Mouse (Mus musculus) liver, embryonic 14.5 days (tissue): Measurements from ENCODE around the gene Gm1043.

Experiments
- CTCF ChIP-seq: IDR thresholded peaks from 2 replicates; pipeline ENCODE4 v1.5.1; 2016; ENCODE audit warnings: antibody characterized with exemption, low read depth, control low read depth
- EP300 ChIP-seq: IDR thresholded peaks from 2 replicates; pipeline ENCODE4 v1.6.1; 2016; ENCODE audit warnings: antibody characterized with exemption, low read depth

DNA sequence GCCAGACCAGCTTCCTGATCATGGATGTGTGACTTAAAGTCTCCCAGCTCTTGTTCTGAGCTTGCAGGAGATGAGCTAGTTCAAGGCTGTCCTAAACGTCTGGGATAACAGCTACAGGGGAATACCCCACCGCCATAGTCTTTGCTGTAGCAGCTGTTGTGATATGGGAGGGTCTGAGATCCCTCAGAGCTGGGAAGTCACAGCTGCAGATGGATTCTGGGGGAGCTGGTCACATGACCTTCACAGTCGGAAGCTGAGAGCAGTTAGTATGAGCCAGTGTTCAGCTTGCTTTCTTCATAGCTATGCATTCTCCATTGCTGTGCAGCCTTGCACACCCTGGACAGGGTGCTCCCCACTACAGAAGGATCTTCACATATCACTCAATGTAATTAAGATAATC lies 748 bp downstream of the Gm1043 start:
- TF ChIP-seq EP300 (no peak), CTCF (no peak)
